Mouse (Mus musculus) heart, postnatal 0 days (tissue): ENCODE measurements around the gene Asap3. TPM values are rescaled to one million over a fixed set of nuclear protein-coding genes. Genes with fewer than 3 reads are reported as not detected.

Experiments
- ATAC-seq: fragments of 200-750 bp; cut with Nextera tagmentation; 2 replicates; pipeline ENCODE4 v1.8.0; 2017; ENCODE audit warnings: low read depth, moderate number of reproducible peaks, moderate library complexity; ENCODE audit not compliant: insufficient read depth
- DNase-seq: peaks from one replicate; pipeline ENCODE4 v3.0.0-alpha.2; 2016; ENCODE audit warnings: low spot score
- H3K27ac ChIP-seq: fragments of 300-500 bp; sonication (generic); 2 replicates; pipeline ENCODE4 v1.5.1; 2014; ENCODE audit warnings: low read depth, mild to moderate bottlenecking
- H3K27me3 ChIP-seq: fragments of 300-500 bp; sonication (generic); 2 replicates; pipeline ENCODE4 v1.6.1; 2014; ENCODE audit warnings: low read length, mixed read lengths; ENCODE audit not compliant: control insufficient read depth, insufficient read depth
- H3K36me3 ChIP-seq: fragments of 300-500 bp; sonication (generic); replicated peaks from 2 replicates; pipeline ENCODE4 v1.6.1; 2014; ENCODE audit warnings: low read length, mixed read lengths; ENCODE audit not compliant: control insufficient read depth, insufficient read depth
- H3K4me1 ChIP-seq: fragments of 300-500 bp; sonication (generic); 2 replicates; pipeline ENCODE4 v1.6.1; 2014; ENCODE audit warnings: antibody characterized with exemption; ENCODE audit not compliant: control insufficient read depth, insufficient read depth
- H3K4me2 ChIP-seq: fragments of 300-500 bp; sonication (generic); 2 replicates; pipeline ENCODE4 v1.6.1; 2014; ENCODE audit warnings: low read depth, mild to moderate bottlenecking, low read length, moderate library complexity
- H3K4me3 ChIP-seq: fragments of 300-500 bp; sonication (generic); 2 replicates; pipeline ENCODE4 v1.5.1; 2014; ENCODE audit warnings: low read depth, low read length
- H3K9ac ChIP-seq: fragments of 300-500 bp; sonication (generic); replicated peaks from 2 replicates; pipeline ENCODE4 v1.6.1; 2014; ENCODE audit warnings: low read depth, low read length, mixed read lengths
- H3K9me3 ChIP-seq: fragments of 300-500 bp; sonication (generic); replicated peaks from 2 replicates; pipeline ENCODE4 v1.6.1; 2016; ENCODE audit warnings: low read length; ENCODE audit not compliant: control insufficient read depth
- CTCF ChIP-seq: IDR thresholded peaks from 2 replicates; pipeline ENCODE4 v1.5.1; 2016; ENCODE audit warnings: antibody characterized with exemption, control low read depth, low read depth
- EP300 ChIP-seq: IDR thresholded peaks from 2 replicates; pipeline ENCODE4 v1.6.1; 2016; ENCODE audit warnings: antibody characterized with exemption, low read depth
- WGBS: fragments of 180-500 bp; shearing (Covaris S2); extraction: QIAGEN DNeasy Blood & Tissue Kit; methylation state at CpG from one replicate; pipeline ENCODE4 v1.1.7; 2014; 5-methylcytosine and 5-hydroxymethylcytosine counted together
- polyA plus RNA-seq: library from polyadenylated mRNA; unstranded; fragments of >200 nt; fragmentation: Nextera tagmentation; extraction: Ambion mirVana; gene quantifications from 2 replicates; pipeline ENCODE4 v1.2.1, GENCODE M21; 2015
- total RNA-seq: library from RNA; depleted of rRNA; stranded (reverse); fragments of >200 nt; gene quantifications from 2 replicates; pipeline ENCODE4 v1.2.3, GENCODE M21; 2014; ENCODE audit warnings: low replicate concordance

The Asap3 gene
- total and polyA plus RNA-seq, 2 experiments from 2014 or later, result 1.7 to 2.9 TPM

GRCm38 (mm10) chr4:136167701-136168100, 38.5 kb upstream of the Asap3 start:
- H3K27me3 ChIP-seq, result no peaks in the 10 kb centered on the region
- no peak for ATAC-seq
- H3K9ac ChIP-seq, result no peak overlapping the region
- no peaks in the 10 kb centered on the region for H3K36me3 ChIP-seq
- TF ChIP-seq CTCF (no peak), EP300 (no peak)
- no peak overlapping the region for H3K4me2 ChIP-seq
- no peaks in the 10 kb centered on the region for H3K9me3 ChIP-seq
- no peak for DNase-seq
- no peaks in the 10 kb centered on the region for H3K4me1 ChIP-seq
- WGBS, result 71% methylated on average over 3 of the region's 3 CpGs
- H3K4me3 ChIP-seq, result no peak overlapping the region
- H3K27ac ChIP-seq, result no peak overlapping the region

- Histone ChIP-seq H3K36me3 (no peaks in the 10 kb centered on the region), H3K9ac (no peak overlapping the region), H3K27me3 (no peaks in the 10 kb centered on the region), H3K4me1 (peaks cover 5% of the 10 kb centered on the region; the same call in 1 of the 2 replicates), H3K4me2 (no peak overlapping the region), H3K27ac (no peak overlapping the region), H3K9me3 (no peaks in the 10 kb centered on the region), H3K4me3 (no peak overlapping the region)
- ATAC-seq (no peak), DNase-seq (no peak)
- TF ChIP-seq EP300, result no peak
- 79% methylated on average over 4 of the region's 4 CpGs for WGBS
Measured at GRCm38 (mm10) chr4:136170401-136170800, 35.8 kb upstream of the Asap3 start.

- no peak for TF ChIP-seq CTCF
- no peak for TF ChIP-seq EP300
- Histone ChIP-seq H3K27me3 (no peaks in the 10 kb centered on the region), H3K9ac (peak overlapping the region; percentile 60), H3K4me2 (peak overlapping the region; percentile 100), H3K4me1 (peaks cover 5% of the 10 kb centered on the region; the same call in 1 of the 2 replicates), H3K9me3 (no peaks in the 10 kb centered on the region), H3K27ac (no peak overlapping the region), H3K4me3 (peak overlapping the region; percentile 84), H3K36me3 (no peaks in the 10 kb centered on the region)
- DNase-seq, result no peak
- WGBS, result 25% methylated on average over 12 of the region's 12 CpGs
- ATAC-seq, result no peak
Measured at GRCm38 (mm10) chr4:136171455-136171854, 34.7 kb upstream of the Asap3 start.

GRCm38 (mm10) chr4:136172011-136172541, 34.1 kb upstream of the Asap3 start, which contains the start of gene E2f2:
E2f2 (plus strand) TSS chr4:136172394.
- H3K27ac ChIP-seq, result peak within 1 kb of the TSS; percentile 5; the same call in 1 of the 2 replicates
- WGBS, result under 1% methylated on average over 35 of the region's 35 CpGs

DNA sequence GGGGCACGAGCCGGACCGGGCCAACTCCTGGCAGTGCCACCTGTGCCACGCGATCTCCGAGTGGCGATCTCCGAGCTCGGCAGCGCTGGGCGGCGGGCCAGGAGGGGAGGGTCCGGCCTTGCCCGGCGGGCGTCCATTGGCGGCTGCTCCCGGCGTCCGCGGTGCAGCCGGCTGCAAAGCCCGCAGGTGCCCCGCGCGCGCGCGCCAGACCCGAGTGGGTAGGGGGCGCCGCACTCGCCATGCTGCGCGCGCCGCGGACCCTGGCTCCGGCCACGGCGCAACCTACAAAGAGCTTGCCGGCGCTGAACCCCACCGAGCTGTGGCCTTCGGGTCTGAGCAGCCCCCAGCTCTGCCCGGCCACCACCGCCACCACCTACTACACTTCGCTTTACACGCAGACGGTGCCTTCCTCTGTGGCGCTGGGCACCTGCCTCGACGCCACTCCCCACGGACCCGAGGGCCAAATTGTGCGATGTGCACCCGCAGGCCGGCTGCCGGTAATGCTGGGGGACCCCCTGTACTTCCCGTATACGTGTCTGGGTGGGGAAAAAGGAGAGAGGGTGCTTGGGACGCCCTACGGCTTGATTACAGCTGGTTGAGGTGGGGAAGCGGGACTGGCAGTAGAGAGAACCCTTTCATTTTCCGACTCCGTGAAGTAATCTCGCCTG, 33.5 kb upstream of the Asap3 start:
- H3K36me3 ChIP-seq, result no peaks in the 10 kb centered on the region
- H3K27me3 ChIP-seq, result no peaks in the 10 kb centered on the region
- ATAC-seq, result peak; percentile 54
- peaks cover 12% of the 10 kb centered on the region for H3K4me1 ChIP-seq
- peak overlapping the region; percentile 60 for H3K9ac ChIP-seq
- H3K27ac ChIP-seq, result peak overlapping the region; percentile 5; the same call in 1 of the 2 replicates
- H3K4me2 ChIP-seq, result peak overlapping the region; percentile 100
- TF ChIP-seq EP300 (no peak), CTCF (no peak)
- under 1% methylated on average over 67 of the region's 67 CpGs for WGBS
- no peak for DNase-seq
- no peaks in the 10 kb centered on the region for H3K9me3 ChIP-seq
- H3K4me3 ChIP-seq, result peak overlapping the region; percentile 84

More at GRCm38 (mm10) chr4:136172011-136172541, 34.1 kb upstream of the Asap3 start, which contains the start of gene E2f2:
- Histone ChIP-seq H3K4me1 (peaks cover 6% of the 10 kb centered on the region), H3K36me3 (no peaks in the 10 kb centered on the region), H3K9ac (peak within 1 kb of the TSS; percentile 60), H3K4me2 (peak within 1 kb of the TSS; percentile 100), H3K4me3 (peak within 1 kb of the TSS; percentile 84), H3K27me3 (no peaks in the 10 kb centered on the region), H3K9me3 (no peaks in the 10 kb centered on the region)
- DNase-seq (peak; percentile 80), ATAC-seq (peak; percentile 62; the same call in 1 of the 2 replicates)
- no peak for TF ChIP-seq CTCF
- TF ChIP-seq EP300, result no peak
